Mouse (Mus musculus) spleen, postnatal 10 days (tissue): Measurements from ENCODE around the gene Gprc5d.

Source experiments
- DNase-seq, 2 experiments: peaks; one replicate each; pipeline ENCODE4 v3.0.0; 2021 to 2022; ENCODE audit warnings: low spot score in 2 of 2

Gene Gprc5d

GRCm38 (mm10) chr6:135136439-135137161 is 18.5 kb upstream of the Gprc5d start:
- DNase-seq = no peak

- no peak for DNase-seq
Observed at GRCm38 (mm10) chr6:135135735-135136134, 17.7 kb upstream of the Gprc5d start.

GRCm38 (mm10) chr6:135133486-135133885 is 15.4 kb upstream of the Gprc5d start:
- no peak for DNase-seq

GRCm38 (mm10) chr6:135133086-135133485 is 15.0 kb upstream of the Gprc5d start:
- no peak for DNase-seq

- DNase-seq = no peak
Observed at GRCm38 (mm10) chr6:135124755-135125380, 6.8 kb upstream of the Gprc5d start.

- no peak for DNase-seq
Observed at GRCm38 (mm10) chr6:135116479-135116878, 1.6 kb downstream of the Gprc5d start.

- DNase-seq = no peak
Observed at GRCm38 (mm10) chr6:135113114-135113436, 5.0 kb downstream of the Gprc5d start.

GRCm38 (mm10) chr6:135112411-135113113 is 5.5 kb downstream of the Gprc5d start:
- no peak for DNase-seq

GRCm38 (mm10) chr6:135107014-135107413 is 11.1 kb downstream of the Gprc5d start:
- no peak for DNase-seq

GRCm38 (mm10) chr6:135102736-135103303 is 15.3 kb downstream of the Gprc5d start:
- no peak for DNase-seq

- DNase-seq = no peak
Observed at GRCm38 (mm10) chr6:135100787-135101472, 17.2 kb downstream of the Gprc5d start.

GRCm38 (mm10) chr6:135092798-135093470 is 25.1 kb downstream of the Gprc5d start:
- no peak for DNase-seq

- DNase-seq = no peak
Observed at GRCm38 (mm10) chr6:135090661-135091060, 27.4 kb downstream of the Gprc5d start.

GRCm38 (mm10) chr6:135089786-135090185 is 28.3 kb downstream of the Gprc5d start:
- no peak for DNase-seq

GRCm38 (mm10) chr6:135087721-135088451 is 30.2 kb downstream of the Gprc5d start:
- peak; percentile 68 to 84 for DNase-seq

- no peak for DNase-seq
Observed at GRCm38 (mm10) chr6:135085703-135086102, 32.4 kb downstream of the Gprc5d start.

GRCm38 (mm10) chr6:135083991-135084502 is 34.0 kb downstream of the Gprc5d start:
- DNase-seq = no peak

GRCm38 (mm10) chr6:135078420-135078819 is 39.7 kb downstream of the Gprc5d start:
- no peak for DNase-seq

- no peak for DNase-seq
Observed at GRCm38 (mm10) chr6:135076202-135076601, 41.9 kb downstream of the Gprc5d start.

GRCm38 (mm10) chr6:135074405-135074947 is 43.6 kb downstream of the Gprc5d start:
- DNase-seq = no peak
